Mouse (Mus musculus) testis, adult 2 months (tissue): ENCODE measurements around the gene Daam1. TPM values are rescaled to one million over a fixed set of nuclear protein-coding genes. Genes with fewer than 3 reads are reported as not detected.
A peak's percentile ranks its signal among the peaks of the same experiment; 100 is the strongest.

Experiments used
- H3K27ac ChIP-seq: fragments of 200-500 bp; 2 replicates; pipeline ENCODE4 v1.5.1; 2012; ENCODE audit warnings: low read depth, low read length; ENCODE audit not compliant: control insufficient read depth, insufficient read depth
- H3K27me3 ChIP-seq: fragments of 200-500 bp; 2 replicates; pipeline ENCODE4 v1.6.1; 2012; ENCODE audit warnings: mild to moderate bottlenecking, low read length, moderate library complexity; ENCODE audit not compliant: control insufficient read depth, insufficient read depth
- H3K36me3 ChIP-seq: fragments of 200-500 bp; 2 replicates; pipeline ENCODE4 v1.6.1; 2012; ENCODE audit warnings: mild to moderate bottlenecking, low read length; ENCODE audit not compliant: control insufficient read depth, insufficient read depth
- H3K4me1 ChIP-seq: fragments of 200-500 bp; 2 replicates; pipeline ENCODE4 v1.6.1; 2012; ENCODE audit warnings: low read length; ENCODE audit not compliant: control insufficient read depth, insufficient read depth
- H3K4me3 ChIP-seq: fragments of 200-500 bp; 2 replicates; pipeline ENCODE4 v1.5.1; 2012; ENCODE audit warnings: low read depth, mild to moderate bottlenecking, low read length, moderate library complexity, mixed read lengths; ENCODE audit not compliant: control insufficient read depth
- CTCF ChIP-seq: fragments of 200-500 bp; IDR thresholded peaks from 2 replicates; pipeline ENCODE4 v1.5.1; 2012; ENCODE audit warnings: low read depth, mild to moderate bottlenecking, inconsistent platforms, low read length, moderate library complexity; ENCODE audit not compliant: control insufficient read depth, insufficient read depth, insufficient replicate concordance
- POLR2A ChIP-seq: fragments of 200-500 bp; IDR thresholded peaks from 2 replicates; pipeline ENCODE4 v1.6.1; 2012; ENCODE audit warnings: low read depth, mild to moderate bottlenecking, inconsistent platforms, low read length, moderate library complexity; ENCODE audit not compliant: control insufficient read depth
- polyA plus RNA-seq: library from polyadenylated mRNA; depleted of rRNA; stranded (reverse); fragments of >200 nt; gene quantifications from 2 replicates; pipeline ENCODE4 v1.2.3, GENCODE M21; 2012

Daam1 gene
- polyA plus RNA-seq, 1 experiment = 6.6 TPM

GRCm38 (mm10) chr12:71924978-71925529 is 94.2 kb downstream of the Daam1 start:
- no peaks in the 10 kb centered on the region for H3K4me1 ChIP-seq
- no peaks in the 10 kb centered on the region for H3K27me3 ChIP-seq
- H3K36me3 ChIP-seq = no peaks in the 10 kb centered on the region
- H3K4me3 ChIP-seq = no peak overlapping the region
- TF ChIP-seq POLR2A = no peak
- no peak for TF ChIP-seq CTCF
- no peak overlapping the region for H3K27ac ChIP-seq

- Histone ChIP-seq H3K4me1 (no peaks in the 10 kb centered on the region), H3K36me3 (no peaks in the 10 kb centered on the region), H3K27ac (no peak overlapping the region), H3K27me3 (no peaks in the 10 kb centered on the region), H3K4me3 (no peak overlapping the region)
- TF ChIP-seq CTCF (no peak), POLR2A (no peak)
Measured at GRCm38 (mm10) chr12:71925990-71926700, 95.3 kb downstream of the Daam1 start.

GRCm38 (mm10) chr12:71928092-71928491 is 97.2 kb downstream of the Daam1 start:
- Histone ChIP-seq H3K27me3 (no peaks in the 10 kb centered on the region), H3K36me3 (no peaks in the 10 kb centered on the region), H3K4me1 (no peaks in the 10 kb centered on the region), H3K4me3 (no peak overlapping the region), H3K27ac (no peak overlapping the region)
- TF ChIP-seq CTCF = no peak
- TF ChIP-seq POLR2A = no peak

GRCm38 (mm10) chr12:71929876-71930275 is 99.0 kb downstream of the Daam1 start:
- no peak overlapping the region for H3K27ac ChIP-seq
- TF ChIP-seq POLR2A = no peak
- TF ChIP-seq CTCF = no peak
- peaks cover 2% of the 10 kb centered on the region for H3K4me1 ChIP-seq
- H3K27me3 ChIP-seq = no peaks in the 10 kb centered on the region
- H3K4me3 ChIP-seq = no peak overlapping the region
- H3K36me3 ChIP-seq = no peaks in the 10 kb centered on the region

GRCm38 (mm10) chr12:71932433-71933386 is 101.8 kb downstream of the Daam1 start:
- no peak for TF ChIP-seq POLR2A
- TF ChIP-seq CTCF = no peak
- H3K4me3 ChIP-seq = no peak overlapping the region

GRCm38 (mm10) chr12:71933989-71934645 is 103.2 kb downstream of the Daam1 start:
- H3K4me1 ChIP-seq = peaks cover 2% of the 10 kb centered on the region
- H3K36me3 ChIP-seq = no peaks in the 10 kb centered on the region
- no peak overlapping the region for H3K4me3 ChIP-seq
- peak overlapping the region; percentile 26 for H3K27ac ChIP-seq
- TF ChIP-seq CTCF = no peak
- no peak for TF ChIP-seq POLR2A
- H3K27me3 ChIP-seq = no peaks in the 10 kb centered on the region

More at GRCm38 (mm10) chr12:71932433-71933386, 101.8 kb downstream of the Daam1 start:
- Histone ChIP-seq H3K27ac (no peak overlapping the region), H3K36me3 (no peaks in the 10 kb centered on the region), H3K4me1 (peaks cover 2% of the 10 kb centered on the region), H3K27me3 (no peaks in the 10 kb centered on the region)
